Mouse (Mus musculus) kidney, embryonic 14.5 days (tissue): ENCODE measurements around the gene Cdc42bpg. TPM values are rescaled to one million over a fixed set of nuclear protein-coding genes. Genes with fewer than 3 reads are reported as not detected.

Experiments used
- ATAC-seq: fragments of 200-750 bp; cut with Nextera tagmentation; 2 replicates; pipeline ENCODE4 v1.8.0; 2017; ENCODE audit warnings: moderate number of reproducible peaks, mild to moderate bottlenecking, moderate TSS enrichment, moderate library complexity; ENCODE audit not compliant: low FRiP score, low TSS enrichment
- H3K27ac ChIP-seq: fragments of 300-500 bp; sonication (generic); 2 replicates; pipeline ENCODE4 v1.5.1; 2014; ENCODE audit warnings: low read depth, mild to moderate bottlenecking, low read length, moderate library complexity, mixed read lengths
- H3K27me3 ChIP-seq: fragments of 300-500 bp; sonication (generic); 2 replicates; pipeline ENCODE4 v1.6.1; 2014; ENCODE audit warnings: mild to moderate bottlenecking, low read length; ENCODE audit not compliant: control insufficient read depth, insufficient read depth
- H3K36me3 ChIP-seq: fragments of 300-500 bp; sonication (generic); 2 replicates; pipeline ENCODE4 v1.6.1; 2014; ENCODE audit warnings: low read length, mixed read lengths; ENCODE audit not compliant: control insufficient read depth, insufficient read depth
- H3K4me1 ChIP-seq: fragments of 300-500 bp; sonication (generic); 2 replicates; pipeline ENCODE4 v1.6.1; 2014; ENCODE audit warnings: low read length, mixed read lengths; ENCODE audit not compliant: control insufficient read depth, insufficient read depth
- H3K4me2 ChIP-seq: fragments of 300-500 bp; sonication (generic); replicated peaks from 2 replicates; pipeline ENCODE4 v1.6.1; 2014; ENCODE audit warnings: low read depth, mild to moderate bottlenecking, low read length
- H3K4me3 ChIP-seq: fragments of 300-500 bp; sonication (generic); 2 replicates; pipeline ENCODE4 v1.5.1; 2014; ENCODE audit warnings: mild to moderate bottlenecking, low read length
- H3K9ac ChIP-seq: fragments of 300-500 bp; sonication (generic); 2 replicates; pipeline ENCODE4 v1.6.1; 2014; ENCODE audit warnings: low read depth, mild to moderate bottlenecking, low read length, moderate library complexity
- H3K9me3 ChIP-seq: fragments of 300-500 bp; sonication (generic); 2 replicates; pipeline ENCODE4 v1.6.1; 2016; ENCODE audit warnings: low read length; ENCODE audit not compliant: control insufficient read depth
- WGBS: fragments of 180-500 bp; shearing (Covaris S2); extraction: QIAGEN DNeasy Blood & Tissue Kit; methylation state at CpG from one replicate; pipeline ENCODE4 v1.1.7; 2014; 5-methylcytosine and 5-hydroxymethylcytosine counted together
- polyA plus RNA-seq: library from polyadenylated mRNA; unstranded; fragments of >200 nt; fragmentation: Nextera tagmentation; extraction: Ambion mirVana; gene quantifications from 2 replicates; pipeline ENCODE4 v1.2.1, GENCODE M21; 2014

Cdc42bpg gene
- polyA plus RNA-seq, 1 experiment from 2014 or later: 0.89 TPM

DNA sequence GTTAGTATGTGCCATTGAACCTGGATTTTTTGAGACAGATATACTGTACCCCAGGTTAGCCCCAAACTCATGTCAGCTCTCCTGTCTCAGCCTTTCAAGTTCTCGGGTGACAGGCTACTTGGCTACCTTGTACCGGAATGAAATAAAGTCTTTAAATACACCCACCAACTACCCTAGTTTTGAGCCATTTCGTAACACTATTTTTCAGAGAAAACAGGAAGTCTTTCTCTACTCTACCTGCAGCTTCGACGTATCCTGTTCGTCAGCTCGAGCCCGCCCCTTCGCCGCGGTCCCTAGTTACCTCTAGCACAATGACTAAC is 56.8 kb downstream of the Cdc42bpg start:
- WGBS: under 1% methylated on average over 11 of the region's 11 CpGs
- Histone ChIP-seq H3K4me3 (peak overlapping the region; percentile 99), H3K4me2 (peak overlapping the region; percentile 35), H3K27ac (no peak overlapping the region; the same call in 1 of the 2 replicates), H3K4me1 (peaks cover 22% of the 10 kb centered on the region; the same call in 1 of the 2 replicates), H3K9ac (peak overlapping the region; percentile 20), H3K27me3 (no peaks in the 10 kb centered on the region), H3K9me3 (no peaks in the 10 kb centered on the region), H3K36me3 (peaks cover 32% of the 10 kb centered on the region)
- no peak; the same call in 1 of the 2 replicates for ATAC-seq

DNA sequence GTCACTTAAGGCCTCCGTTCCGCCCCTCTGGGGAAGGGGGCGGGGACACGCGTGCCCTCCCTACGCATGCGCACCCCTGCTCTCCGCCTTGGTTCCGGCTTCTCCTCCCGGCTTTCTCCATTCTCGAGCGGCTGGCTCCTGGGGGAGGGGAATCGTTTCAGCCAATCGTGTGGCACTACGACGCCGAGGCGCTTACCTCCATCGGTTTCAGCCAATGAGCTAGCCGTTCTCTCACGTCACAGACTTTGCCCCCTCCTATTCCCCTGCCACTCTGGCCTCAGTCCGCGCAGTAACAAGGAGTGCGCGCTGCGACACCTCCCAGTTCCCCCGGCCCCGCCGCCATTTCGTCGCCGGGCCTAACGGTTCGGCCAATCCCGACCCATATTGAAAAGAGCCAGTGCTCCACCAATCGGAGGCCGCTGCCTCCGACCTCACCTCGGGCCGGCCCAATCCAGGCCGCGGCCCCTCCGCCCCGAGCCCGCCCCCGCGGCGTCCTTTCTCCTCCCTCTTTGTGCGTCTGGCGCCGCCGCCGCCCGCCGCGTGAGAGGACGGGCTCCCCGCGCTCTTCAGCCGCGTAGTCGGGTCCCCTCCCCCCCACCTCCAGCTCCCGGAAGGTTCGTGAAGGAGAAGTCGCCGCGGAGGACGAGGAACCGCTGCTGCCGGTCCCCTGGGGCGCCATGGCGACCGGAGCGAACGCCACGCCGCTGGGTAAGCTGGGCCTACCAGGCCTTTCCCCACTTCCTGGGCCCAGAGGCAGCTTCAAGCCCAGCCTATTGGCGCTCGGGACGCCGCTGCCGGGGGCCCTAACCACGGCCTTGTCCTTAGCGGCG is 57.4 kb downstream of the Cdc42bpg start, which contains the start of gene Sf1:
Gene Sf1 (plus strand): TSS at position 280 of the 830 bp plus-strand sequence.
- Histone ChIP-seq H3K36me3 (peaks cover 37% of the 10 kb centered on the region), H3K9me3 (no peaks in the 10 kb centered on the region), H3K4me2 (peak within 1 kb of the TSS; percentile 85), H3K27ac (peak within 1 kb of the TSS; percentile 99), H3K9ac (peak within 1 kb of the TSS; percentile 99), H3K27me3 (no peaks in the 10 kb centered on the region), H3K4me3 (peak within 1 kb of the TSS; percentile 99), H3K4me1 (peaks cover 22% of the 10 kb centered on the region; the same call in 1 of the 2 replicates)
- ATAC-seq: peak; percentile 98
- WGBS: under 1% methylated on average over 83 of the region's 85 CpGs

DNA sequence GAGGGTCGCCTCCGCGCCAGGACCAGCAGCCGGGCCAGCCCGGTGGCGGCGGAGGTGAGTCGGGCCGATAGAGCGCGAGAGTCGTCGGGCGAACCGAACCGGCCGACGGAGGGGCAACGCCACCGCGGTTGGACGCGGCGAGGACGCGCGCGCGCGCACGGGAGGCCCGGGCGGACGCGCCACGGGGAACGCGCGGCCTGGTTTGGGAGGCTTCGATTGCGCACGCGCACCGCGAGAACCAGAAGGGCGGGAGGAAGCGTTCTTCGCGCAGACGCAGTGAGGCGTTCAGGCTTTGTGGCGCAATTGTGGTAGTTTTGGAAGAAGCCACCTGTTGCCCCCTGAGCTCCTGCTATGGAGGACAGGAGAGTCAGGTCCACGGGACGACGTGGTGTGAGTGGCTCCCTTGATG is 58.1 kb downstream of the Cdc42bpg start:
- Histone ChIP-seq H3K4me3 (peak overlapping the region; percentile 99), H3K9me3 (no peaks in the 10 kb centered on the region), H3K4me1 (peaks cover 22% of the 10 kb centered on the region; the same call in 1 of the 2 replicates), H3K36me3 (peaks cover 44% of the 10 kb centered on the region), H3K27me3 (no peaks in the 10 kb centered on the region), H3K9ac (peak overlapping the region; percentile 99), H3K4me2 (peak overlapping the region; percentile 85), H3K27ac (peak overlapping the region; percentile 99)
- under 1% methylated on average over 46 of the region's 55 CpGs for WGBS
- 0 out of 2 replicates have a peak, but pooled peaks have one; percentile 7 for ATAC-seq

DNA sequence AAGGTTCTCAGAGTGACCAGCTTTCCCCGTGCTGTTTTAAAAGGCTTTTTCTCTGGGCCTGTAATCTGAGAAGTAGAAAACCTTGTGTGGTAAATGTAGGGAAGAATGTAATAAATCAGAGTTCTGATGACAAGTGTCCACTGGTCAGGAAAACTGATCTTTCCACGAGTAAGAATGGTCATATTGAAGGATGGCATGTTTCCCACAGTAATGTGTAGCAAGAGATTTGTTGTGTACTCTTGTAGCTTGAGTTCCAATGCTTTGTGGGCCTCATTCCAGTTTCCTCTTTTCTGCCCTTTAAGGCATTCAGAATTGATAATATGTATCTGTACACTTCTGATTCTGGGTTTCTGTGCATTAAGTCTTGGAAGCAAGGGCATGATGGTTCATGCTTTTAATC is 58.6 kb downstream of the Cdc42bpg start:
- Histone ChIP-seq H3K4me2 (peak overlapping the region; percentile 85), H3K27me3 (no peaks in the 10 kb centered on the region), H3K36me3 (peaks cover 50% of the 10 kb centered on the region), H3K9ac (peak overlapping the region; percentile 99), H3K4me3 (peak overlapping the region; percentile 99), H3K4me1 (peaks cover 22% of the 10 kb centered on the region; the same call in 1 of the 2 replicates), H3K9me3 (no peaks in the 10 kb centered on the region), H3K27ac (0 out of 2 replicates have a peak overlapping the region, but pooled peaks have one; percentile 99)
- ATAC-seq: no peak
- WGBS: 2% methylated on average over 2 of the region's 2 CpGs

DNA sequence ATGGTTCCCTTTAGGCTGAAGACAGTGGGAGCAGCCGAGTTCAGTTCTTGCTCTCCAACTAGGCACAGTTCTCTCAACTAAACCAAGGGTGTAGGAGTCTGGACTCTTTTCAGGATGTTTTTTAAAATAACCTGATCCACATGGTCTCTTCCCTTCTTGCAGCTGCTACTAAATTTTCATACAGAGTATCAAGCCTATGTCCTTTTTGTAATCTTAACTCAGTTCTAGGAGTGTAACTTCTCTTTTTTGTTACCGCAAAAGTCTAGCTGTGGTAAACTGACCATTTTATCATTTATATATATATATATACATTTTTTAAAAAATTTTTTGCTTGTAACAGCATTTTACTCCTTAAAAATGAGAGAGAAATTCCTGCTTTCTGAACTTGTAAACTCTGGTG is 63.9 kb downstream of the Cdc42bpg start:
- H3K36me3 ChIP-seq: peaks cover 98% of the 10 kb centered on the region
- 90% methylated on average over 2 of the region's 2 CpGs for WGBS

DNA sequence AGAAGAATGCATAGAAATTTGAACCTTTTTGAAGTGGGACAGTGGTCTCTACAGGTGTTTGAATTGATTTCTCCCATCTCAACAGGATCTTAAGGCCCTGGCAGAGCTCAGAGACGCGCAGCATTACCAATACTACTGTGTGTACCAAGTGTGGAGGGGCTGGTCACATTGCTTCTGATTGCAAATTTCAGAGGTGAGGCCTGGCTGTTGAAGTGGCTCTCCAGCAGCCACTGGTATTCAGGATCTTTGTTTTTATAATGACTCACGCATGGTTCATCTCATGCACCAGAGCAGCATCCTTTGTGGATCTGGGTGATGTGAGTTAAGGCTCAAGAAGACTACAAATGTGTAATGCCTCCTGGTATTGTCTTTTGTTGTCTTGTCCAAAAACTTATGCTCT is 66.2 kb downstream of the Cdc42bpg start:
- Histone ChIP-seq H3K9ac (no peak overlapping the region), H3K27ac (no peak overlapping the region), H3K9me3 (no peaks in the 10 kb centered on the region), H3K4me2 (no peak overlapping the region), H3K4me3 (no peak overlapping the region), H3K36me3 (peaks cover 100% of the 10 kb centered on the region), H3K27me3 (no peaks in the 10 kb centered on the region), H3K4me1 (peaks cover under 1% of the 10 kb centered on the region; the same call in 1 of the 2 replicates)
- ATAC-seq: no peak
- 93% methylated on average over 3 of the region's 3 CpGs for WGBS

More for the DNA sequence above, 63.9 kb downstream of the Cdc42bpg start:
- H3K9me3 ChIP-seq: no peaks in the 10 kb centered on the region
- H3K27ac ChIP-seq: no peak overlapping the region
- no peak overlapping the region for H3K9ac ChIP-seq
- H3K27me3 ChIP-seq: no peaks in the 10 kb centered on the region
- H3K4me2 ChIP-seq: no peak overlapping the region
- peaks cover 14% of the 10 kb centered on the region; the same call in 1 of the 2 replicates for H3K4me1 ChIP-seq
- no peak for ATAC-seq
- no peak overlapping the region for H3K4me3 ChIP-seq

DNA sequence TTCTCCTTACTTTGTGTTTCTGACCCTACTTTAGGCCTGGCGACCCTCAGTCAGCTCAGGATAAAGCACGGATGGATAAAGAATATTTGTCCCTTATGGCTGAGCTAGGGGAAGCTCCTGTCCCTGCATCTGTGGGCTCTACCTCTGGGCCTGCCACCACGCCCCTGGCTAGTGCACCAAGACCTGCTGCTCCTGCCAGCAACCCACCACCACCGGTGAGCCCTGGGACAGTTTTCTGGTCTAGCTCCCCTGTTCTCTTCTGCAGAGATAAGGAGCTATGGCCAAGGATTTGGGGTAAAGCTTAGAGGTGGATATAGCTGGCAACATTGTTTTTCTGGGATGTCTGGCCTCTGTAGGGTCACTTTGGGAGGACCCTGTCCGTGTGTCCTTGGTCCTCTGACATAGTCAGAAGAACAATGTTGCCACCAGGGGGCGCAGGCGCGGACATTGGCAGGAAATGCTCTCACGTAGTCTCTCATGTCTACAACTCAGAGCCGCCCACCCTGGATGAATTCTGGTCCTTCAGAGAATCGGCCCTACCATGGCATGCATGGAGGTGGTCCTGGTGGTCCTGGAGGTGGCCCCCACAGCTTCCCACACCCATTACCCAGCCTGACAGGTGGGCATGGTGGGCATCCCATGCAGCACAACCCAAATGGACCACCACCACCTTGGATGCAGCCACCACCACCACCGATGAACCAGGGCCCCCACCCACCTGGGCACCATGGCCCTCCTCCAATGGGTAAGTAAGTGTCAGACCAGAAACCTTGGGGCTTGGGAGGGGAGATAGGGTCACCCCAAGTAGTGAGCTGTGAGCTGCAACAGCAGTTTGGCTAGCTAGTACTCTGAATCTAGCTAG is 67.5 kb downstream of the Cdc42bpg start:
- no peak overlapping the region for H3K4me3 ChIP-seq
- H3K9me3 ChIP-seq: no peaks in the 10 kb centered on the region
- no peak overlapping the region for H3K27ac ChIP-seq
- H3K9ac ChIP-seq: no peak overlapping the region
- H3K36me3 ChIP-seq: peaks cover 100% of the 10 kb centered on the region
- H3K27me3 ChIP-seq: no peaks in the 10 kb centered on the region
- ATAC-seq: peak; percentile 47
- 66% methylated on average over 12 of the region's 12 CpGs for WGBS
- H3K4me2 ChIP-seq: no peak overlapping the region
- no peaks in the 10 kb centered on the region for H3K4me1 ChIP-seq

DNA sequence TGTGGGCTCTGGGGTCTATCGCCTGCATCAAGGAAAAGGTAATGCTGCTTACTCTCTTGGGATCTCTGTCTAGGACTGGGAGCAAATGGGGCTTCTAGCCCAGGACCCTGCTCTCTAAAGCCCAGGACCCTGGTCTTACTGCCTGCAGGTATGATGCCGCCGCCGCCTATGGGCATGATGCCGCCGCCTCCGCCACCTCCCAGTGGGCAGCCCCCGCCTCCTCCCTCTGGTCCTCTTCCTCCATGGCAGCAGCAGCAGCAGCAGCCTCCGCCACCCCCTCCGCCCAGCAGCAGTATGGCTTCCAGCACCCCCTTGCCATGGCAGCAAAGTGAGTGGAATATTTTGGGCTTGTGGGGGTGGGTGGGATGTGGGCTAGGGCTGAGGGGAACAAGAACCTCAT is 68.3 kb downstream of the Cdc42bpg start:
- H3K4me2 ChIP-seq: no peak overlapping the region
- peaks cover 98% of the 10 kb centered on the region for H3K36me3 ChIP-seq
- no peak for ATAC-seq
- 98% methylated on average over 9 of the region's 10 CpGs for WGBS
- H3K4me3 ChIP-seq: no peak overlapping the region
- no peak overlapping the region for H3K27ac ChIP-seq
- no peaks in the 10 kb centered on the region for H3K9me3 ChIP-seq
- H3K4me1 ChIP-seq: no peaks in the 10 kb centered on the region
- no peak overlapping the region for H3K9ac ChIP-seq
- H3K27me3 ChIP-seq: no peaks in the 10 kb centered on the region
